Mouse (Mus musculus): ENCODE measurements around the gene Gata2.
A peak's percentile ranks its signal among the peaks of the same experiment; 100 is the strongest.

Gata2 gene

DNA sequence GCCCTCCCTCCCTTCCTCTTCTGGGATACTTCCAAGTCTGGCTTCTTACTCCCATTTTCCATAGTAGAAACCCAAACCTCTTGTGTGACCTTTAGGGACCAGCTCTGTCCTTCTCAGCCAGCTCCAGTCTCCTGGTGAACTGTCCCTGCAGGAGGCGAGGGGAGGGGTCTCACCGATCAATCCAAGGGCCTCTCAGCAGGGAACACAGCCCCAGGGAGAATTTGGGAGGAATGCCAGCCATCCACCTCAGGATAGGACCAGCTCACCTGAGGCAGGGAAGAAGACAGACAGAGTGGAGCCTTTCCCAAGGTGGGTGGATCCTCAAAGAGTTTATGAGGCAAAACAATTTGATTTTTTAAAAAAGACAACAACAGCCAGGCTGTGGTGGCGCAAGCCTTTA is 16.5 kb downstream of the Gata2 start:
- no peak for DNase-seq

DNA sequence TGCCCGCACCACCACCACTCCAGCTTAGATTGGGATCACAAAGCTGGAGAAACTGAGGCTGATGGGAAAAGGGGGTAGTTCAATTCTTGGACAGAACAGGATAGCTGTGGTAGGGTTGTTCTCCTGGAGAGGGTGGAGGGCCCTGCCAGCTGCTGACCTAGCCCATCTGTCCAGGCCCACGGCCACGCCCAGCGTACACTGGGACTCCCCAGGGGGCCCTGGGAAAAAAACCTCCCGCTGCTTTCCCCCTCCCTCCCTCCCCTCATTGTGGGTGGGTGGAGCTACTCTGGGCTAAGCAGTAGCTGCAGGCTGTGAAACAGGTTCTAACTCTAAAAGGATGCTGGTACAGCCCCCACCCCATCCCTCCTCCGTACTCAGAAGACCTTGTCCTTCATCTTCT is 22.1 kb downstream of the Gata2 start:
- DNase-seq = no peak

DNA sequence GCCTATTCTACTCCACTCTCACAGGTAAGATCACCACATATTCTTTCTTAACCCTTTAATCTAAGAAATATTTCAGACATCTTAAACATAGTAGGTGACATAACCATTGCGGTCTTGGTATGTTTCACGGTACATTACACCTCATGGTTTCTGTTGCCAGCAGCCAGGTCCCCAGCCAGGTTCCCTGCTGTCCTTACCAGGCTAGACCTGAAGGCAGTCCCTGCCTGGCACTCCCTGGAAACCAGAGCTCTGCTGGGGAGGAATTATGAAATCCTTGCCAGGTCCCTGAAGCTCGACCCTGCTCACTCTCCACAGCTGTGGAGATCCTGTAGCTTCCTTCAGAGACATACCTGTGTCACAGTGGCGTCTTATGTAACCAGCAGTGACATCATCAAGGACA is 22.5 kb downstream of the Gata2 start:
- no peak for DNase-seq

DNA sequence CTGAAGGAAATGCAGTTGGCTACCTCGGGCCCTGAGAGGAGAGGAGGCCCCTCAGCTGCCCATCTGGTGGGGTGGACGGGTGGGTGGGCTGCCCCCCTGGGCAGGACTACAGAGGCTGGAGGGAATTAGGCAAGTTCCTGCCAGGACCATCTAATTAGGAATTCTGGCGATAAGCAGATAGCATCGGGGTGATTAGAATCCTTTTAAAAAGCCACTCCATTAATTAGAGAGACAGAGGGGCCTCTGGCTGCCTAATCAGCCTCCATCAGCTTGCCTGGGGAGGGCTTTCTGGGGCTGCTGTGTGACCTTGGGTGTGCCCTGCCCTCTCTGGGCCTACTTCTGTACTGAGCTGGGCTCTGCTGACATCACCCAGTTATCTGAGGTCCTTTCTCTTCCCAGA is 25.4 kb downstream of the Gata2 start:
- no peak for DNase-seq

DNA sequence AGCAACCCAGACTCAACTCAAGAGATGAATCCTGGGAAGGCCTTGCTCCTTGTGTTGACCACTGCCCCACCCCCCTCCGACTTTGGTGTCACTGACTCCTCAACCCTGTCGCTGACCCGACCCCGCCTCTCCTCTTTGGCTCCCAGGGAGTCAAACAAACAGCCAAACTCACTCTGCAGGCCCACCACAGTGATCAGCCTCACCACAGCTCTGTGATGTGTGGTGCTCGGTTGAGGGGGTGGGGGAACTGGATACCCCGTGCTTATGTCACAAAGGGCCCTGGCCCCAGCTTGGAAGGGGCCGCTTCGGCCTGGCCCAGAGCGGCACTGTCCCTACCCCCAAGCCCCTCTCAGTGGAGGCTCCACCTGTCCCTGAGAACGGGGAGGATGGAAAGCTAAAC is 28.3 kb downstream of the Gata2 start, which contains the start of gene Dnajb8:
Gene Dnajb8, plus strand, starts transcription at position 301 of the 400 bp plus-strand sequence.
- DNase-seq = no peak

DNA sequence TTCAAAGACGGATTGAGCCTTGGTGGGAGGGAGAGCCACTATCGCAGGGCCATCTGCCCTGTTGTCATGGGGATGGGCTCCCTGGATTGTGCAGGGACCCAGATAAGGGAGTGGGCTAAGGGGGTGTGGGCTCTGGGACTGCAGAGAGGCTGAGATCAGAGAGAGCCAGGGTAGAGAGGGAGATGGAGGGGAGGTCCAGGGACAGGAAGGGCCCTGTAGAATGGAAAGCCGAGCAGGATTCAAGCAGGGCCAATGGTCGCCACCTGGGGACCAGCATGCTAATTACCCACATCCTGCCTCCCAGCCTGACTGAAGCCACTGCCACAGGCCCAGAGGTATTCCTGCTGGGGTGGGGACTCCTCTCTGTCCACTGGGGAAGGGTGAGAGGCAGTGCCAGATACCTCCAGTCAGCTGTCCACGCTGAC is 32.9 kb downstream of the Gata2 start:
- DNase-seq = no peak

DNA sequence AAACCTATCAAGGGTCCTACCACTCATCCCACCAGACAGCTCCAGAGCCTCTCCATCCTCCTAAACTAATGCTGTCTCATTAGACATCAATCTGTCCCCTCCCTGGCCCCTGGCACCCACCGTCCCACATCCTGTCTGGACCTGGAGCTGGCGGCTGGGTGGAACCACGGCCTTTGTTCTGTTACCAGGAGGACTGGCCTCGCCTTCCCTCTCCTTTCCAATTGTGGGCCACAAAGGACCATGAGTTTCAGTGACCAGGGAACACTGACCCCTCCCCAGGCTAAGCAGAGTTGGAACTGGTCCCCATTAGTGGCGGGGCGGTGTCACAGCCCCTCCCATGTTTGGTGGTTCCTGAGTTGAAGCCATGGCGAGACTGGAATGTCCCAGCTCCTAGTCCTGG is 33.8 kb downstream of the Gata2 start:
- no peak for DNase-seq

DNA sequence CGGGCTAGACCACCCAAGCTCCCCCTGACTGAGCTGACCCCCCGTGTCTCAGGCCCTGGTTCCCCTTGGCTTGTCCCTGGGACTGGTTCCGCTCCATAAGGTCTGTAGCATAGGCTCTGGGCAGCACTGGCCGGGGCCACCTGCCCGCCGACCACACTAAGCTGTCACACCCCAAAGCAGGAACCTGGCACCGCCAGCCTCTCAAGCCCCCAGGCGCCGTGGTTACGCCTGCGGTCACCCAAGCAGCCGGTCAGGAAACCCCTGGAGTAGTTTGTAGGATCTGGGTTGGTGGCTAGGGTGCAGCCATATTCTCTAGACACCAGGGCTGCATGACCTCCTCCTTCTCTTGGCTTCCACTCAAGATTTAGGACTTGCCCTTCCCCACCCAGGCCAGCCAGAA is 35.5 kb downstream of the Gata2 start:
- no peak for DNase-seq

DNA sequence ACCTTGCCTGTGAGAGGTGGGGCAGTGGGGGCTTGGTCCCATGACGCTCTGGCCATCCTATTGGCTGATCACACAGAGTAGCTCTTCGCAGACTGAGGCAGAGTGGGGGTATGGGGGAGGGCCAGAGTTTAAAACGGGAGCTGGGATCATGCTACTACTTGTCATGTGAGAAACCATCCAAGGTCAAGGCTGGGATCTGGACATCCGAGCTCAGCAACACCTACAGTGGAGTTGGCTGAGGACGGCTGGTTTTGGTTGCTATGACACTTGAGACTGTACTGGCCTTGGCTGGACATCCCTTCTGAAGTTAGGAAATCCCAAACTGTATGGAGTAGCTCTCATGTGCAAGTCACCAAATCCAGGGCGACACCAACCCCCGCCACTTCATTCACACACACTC is 38.1 kb downstream of the Gata2 start:
- DNase-seq = no peak

DNA sequence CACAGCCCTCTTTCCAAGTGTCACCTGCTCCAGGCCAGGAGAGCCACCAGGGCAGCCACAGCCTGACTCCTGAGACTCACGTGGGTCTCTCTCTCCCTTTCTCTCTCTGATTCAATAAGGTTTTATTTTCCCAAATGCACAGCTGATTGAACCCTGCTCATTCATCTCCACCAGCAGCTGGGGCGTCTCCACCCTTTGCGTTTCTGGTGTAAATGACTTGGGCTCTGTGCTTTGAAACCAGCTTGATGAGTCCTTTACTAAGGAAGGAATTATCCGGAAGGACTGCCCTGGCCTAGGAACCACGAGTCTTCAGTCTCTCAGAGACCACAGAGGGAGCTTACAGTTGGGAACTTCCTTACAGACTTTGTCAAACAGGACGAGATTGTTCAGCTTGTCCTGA is 38.5 kb downstream of the Gata2 start:
- no peak for DNase-seq

DNA sequence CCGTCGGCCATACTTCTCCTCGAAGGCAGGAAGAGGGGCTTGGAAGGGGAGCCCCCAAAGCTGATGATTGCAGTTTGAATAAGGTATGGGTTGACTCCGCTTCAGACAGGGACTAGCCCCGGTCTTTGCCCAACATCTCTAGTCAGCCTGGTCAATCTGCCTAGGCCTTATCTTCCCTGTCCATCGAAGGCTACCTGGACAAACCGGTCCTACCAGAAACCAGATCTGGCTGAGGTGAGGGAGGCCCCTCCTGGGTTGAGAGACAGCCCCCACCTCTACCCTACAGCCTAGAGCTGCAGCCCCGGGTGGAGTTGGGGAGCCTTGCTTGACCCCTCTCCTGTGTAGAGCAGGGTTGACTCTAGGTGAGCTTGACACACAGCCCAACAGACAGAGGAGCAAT is 40.3 kb downstream of the Gata2 start:
- DNase-seq = no peak

DNA sequence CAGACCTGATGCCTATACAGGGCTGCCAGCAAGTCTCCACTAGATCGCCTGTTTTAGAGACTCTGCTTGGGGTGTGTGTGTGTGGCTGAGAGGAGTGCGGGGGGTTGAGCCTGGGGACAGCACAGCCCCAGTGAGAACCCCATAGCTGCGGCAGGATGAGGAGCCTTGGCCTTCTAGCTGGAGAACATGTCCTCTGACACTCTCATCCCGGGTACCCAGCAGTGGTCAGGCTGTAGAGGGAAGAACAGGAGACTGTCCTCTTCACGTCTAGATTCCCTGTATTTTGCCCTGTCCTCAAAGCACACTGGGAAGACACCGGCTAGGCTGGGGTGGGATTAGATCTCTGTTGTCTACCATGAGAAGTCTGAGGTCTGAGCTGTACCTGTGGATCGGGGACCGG is 41.8 kb downstream of the Gata2 start:
- DNase-seq = no peak

DNA sequence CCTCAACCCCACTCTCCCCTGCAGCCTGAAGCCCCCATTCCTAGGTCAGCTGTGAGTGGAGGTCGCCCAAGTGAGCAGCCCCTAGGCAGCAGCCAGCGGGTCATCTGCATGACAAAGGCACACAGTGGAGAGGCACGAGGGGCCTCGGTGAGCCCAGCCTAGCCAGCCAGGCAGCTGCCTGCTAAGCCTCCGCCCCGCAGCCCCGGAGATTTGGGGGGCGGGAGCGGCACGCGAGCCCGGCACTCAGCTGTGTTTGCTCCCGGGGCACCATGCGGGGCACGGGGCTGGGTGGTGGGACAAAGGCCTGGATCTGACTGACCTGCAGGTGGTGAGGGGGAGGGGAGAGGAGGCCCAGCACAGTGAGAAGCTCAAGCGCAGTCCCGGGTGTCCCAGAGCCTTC is 42.3 kb downstream of the Gata2 start:
- no peak for DNase-seq

DNA sequence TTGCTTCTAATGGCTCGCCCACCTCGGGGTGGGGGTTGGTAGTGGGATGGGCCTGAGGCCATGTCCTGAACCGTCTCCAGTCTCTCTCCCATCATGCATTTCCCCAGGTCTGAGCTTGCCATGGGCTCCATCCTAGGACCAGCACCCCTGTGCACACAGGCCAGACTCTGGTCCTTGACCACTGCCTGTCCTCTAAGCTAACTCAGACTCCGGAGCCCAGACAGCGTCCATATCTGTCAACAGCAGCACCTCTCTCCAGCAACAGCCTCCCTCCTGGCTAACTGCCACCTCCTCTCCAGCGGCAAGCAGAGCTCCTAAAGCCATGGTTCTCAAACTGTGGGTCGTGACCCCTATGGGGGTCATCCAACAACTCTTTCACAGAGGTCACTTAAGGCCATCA is 42.8 kb downstream of the Gata2 start:
- DNase-seq = no peak

DNA sequence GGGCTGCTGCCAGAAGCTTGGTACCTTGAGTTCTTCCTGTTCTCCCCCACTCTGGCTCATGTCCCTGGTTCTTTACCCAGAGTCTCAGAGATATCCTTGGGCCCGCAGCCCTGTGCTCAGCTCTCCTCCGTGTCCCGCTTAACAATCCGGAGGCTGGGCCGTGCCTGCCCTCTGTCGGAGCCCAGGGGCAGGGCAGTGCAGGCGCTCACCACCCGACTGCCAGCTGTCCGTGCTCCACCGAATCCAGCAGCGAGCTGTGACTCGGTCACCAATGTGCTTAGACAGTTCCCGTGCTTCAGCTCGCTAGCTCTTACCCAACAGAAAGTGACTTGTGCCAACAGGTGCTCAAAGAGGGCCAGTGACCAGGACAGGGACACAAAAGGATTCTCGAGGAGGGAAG is 48.9 kb downstream of the Gata2 start:
- peak; percentile 40 for DNase-seq

DNA sequence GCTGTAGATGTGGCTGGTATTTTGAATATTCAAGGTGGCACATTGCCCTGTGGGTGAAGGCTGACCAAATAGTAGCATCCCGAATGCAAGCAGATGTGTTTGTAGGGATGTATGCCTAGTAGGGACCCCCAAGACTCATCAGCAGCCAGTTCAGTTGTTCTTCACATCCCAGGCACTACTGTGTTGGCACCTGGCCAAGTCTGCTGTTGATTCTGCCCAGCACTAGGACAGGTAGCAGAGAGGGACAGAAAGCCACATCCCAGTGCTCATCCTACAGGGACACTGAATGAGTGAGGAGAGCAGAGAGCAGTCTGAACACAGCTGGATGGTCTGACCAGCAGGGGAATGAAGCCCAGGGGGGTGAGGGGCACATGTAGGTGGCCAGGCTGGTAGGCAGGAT is 55.5 kb downstream of the Gata2 start:
- DNase-seq = no peak

DNA sequence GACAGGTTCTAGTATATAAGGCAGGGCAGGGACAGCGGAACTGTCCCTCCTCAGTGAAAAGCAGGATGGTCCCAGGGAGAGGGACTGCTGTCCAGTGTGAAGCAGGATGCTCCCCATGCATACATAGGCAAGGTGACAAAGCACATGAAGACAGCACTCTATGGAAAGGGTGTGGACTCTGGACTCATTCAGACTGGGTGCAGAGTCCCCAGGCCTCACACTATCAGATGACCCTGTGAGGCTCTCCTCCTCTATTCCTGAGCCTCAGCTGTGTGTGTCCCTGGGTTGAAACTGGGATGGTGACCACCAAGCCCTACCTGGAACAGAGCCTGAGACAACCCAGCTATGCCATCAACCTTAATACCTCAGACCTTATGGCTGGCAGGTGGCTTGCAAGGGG is 57.7 kb downstream of the Gata2 start:
- DNase-seq = no peak

DNA sequence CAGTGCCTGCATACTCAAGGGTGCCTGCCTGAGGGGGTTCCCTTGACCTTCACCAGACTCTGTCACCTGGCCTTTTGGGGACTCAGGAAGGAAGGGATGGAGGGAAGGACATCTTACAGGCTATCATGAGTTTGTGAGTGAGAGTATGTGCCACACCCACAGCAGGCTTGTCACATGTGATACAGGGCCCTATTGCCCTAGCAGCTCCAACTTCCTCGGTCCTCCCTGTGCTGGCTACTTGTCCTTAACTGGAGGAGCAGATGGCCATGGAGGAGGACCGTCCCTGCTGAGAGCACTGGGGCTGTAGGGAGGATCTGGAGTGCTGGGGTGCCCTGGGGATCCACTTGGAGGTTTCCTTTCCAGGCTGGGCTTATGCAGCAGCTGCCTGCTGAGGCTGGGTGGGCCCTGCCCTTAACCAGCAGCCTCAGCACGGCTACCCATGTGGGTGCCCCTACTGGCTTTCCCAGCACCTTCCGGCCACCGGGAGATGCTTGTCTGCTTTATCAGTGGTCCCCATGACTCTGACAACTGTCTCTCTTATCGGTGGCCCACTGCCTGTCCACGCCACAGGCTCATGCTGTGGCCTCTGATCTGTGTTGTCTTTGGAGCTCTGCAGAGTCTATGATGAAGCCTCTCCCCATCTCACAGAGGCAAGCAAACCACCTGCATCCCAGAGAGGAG is 58.2 kb downstream of the Gata2 start:
- DNase-seq = no peak

DNA sequence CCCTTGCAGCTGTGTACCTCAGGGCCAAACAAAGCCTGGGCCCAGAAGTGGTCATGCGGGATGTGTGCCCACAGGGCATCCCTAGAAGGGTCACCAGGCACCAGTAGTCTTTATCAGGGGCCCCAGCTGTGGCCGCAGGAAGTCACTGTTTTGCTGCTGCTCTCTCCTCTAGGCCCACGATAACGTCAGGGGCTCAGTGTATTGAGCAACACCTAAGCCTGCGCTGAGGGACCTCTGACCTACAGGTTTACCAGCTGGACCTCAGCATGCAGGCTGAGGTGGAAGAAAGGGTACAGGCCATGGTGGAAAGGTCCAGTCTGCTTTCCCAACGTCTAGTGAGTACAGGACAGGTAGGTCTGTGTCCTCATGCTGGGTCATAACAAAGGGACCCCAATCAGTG is 60.4 kb downstream of the Gata2 start:
- DNase-seq = no peak

DNA sequence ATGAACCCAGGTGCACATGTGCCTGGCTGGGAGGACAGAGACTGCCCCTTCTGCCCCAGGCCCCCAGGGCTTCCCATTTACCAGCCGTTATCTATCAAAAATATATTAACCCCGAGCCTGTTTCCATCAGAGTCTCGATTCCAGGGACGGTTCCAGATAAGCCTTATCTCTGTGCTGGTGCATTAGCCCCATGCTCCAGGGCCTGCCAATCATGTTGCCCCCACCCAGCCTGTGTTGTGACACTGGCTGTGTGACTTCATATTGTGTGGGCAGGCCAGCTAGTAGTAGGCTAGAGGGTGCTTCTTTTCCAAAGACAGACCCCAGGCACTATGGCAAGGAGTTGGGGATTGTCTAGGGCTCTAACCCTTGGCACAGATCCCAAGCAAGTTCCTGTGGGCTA is 61.7 kb downstream of the Gata2 start:
- DNase-seq = no peak

All from right cerebral cortex, postnatal 4 days (tissue).